Mouse (Mus musculus) brain, embryonic 14.5 days (tissue): ENCODE data around the gene Cenpu.

Source experiments
- CTCF ChIP-seq: fragments of 200-500 bp; IDR thresholded peaks from 2 replicates; pipeline ENCODE4 v1.5.1; 2012; ENCODE audit warnings: inconsistent platforms, mild to moderate bottlenecking, moderate library complexity, borderline replicate concordance; ENCODE audit not compliant: insufficient read depth, insufficient read length; ENCODE audit errors: extremely low read depth
- POLR2A ChIP-seq: fragments of 200-500 bp; IDR thresholded peaks from 2 replicates; pipeline ENCODE4 v1.6.1; 2012; ENCODE audit warnings: mild to moderate bottlenecking, inconsistent platforms, borderline replicate concordance; ENCODE audit not compliant: poor library complexity, insufficient read depth, insufficient read length, severe bottlenecking; ENCODE audit errors: extremely low read depth

- TF ChIP-seq POLR2A = no peak
- no peak for TF ChIP-seq CTCF
Observed at GRCm38 (mm10) chr8:46508488-46509395, 43.1 kb upstream of the Cenpu start.
